Mouse (Mus musculus): ENCODE results near the gene Ctcf.
A peak's percentile ranks its signal among the peaks of the same experiment; 100 is the strongest.

Gene Ctcf

GRCm38 (mm10) chr8:105617451-105618278, 18.7 kb upstream of the Ctcf start:
- DNase-seq (ENCODE audit: low read depth): no peak

GRCm38 (mm10) chr8:105618279-105618634, 18.1 kb upstream of the Ctcf start:
- no peak for DNase-seq (ENCODE audit: low read depth)

- no peak for DNase-seq (ENCODE audit: low read depth)
These were observed 17.3 kb upstream of the Ctcf start for GRCm38 (mm10) chr8:105618892-105619591.

GRCm38 (mm10) chr8:105620211-105620610, 16.2 kb upstream of the Ctcf start:
- no peak for DNase-seq (ENCODE audit: low read depth)

- DNase-seq (ENCODE audit: low read depth): no peak
These were observed 15.2 kb upstream of the Ctcf start for GRCm38 (mm10) chr8:105620946-105621720.

- no peak for DNase-seq (ENCODE audit: low read depth)
These were observed 14.5 kb upstream of the Ctcf start for GRCm38 (mm10) chr8:105621841-105622240.

- DNase-seq (ENCODE audit: low read depth): peak; percentile 97
These were observed 13.9 kb upstream of the Ctcf start for GRCm38 (mm10) chr8:105622421-105622920.

- DNase-seq (ENCODE audit: low read depth): no peak
These were observed 13.2 kb upstream of the Ctcf start for GRCm38 (mm10) chr8:105623118-105623517.

- DNase-seq (ENCODE audit: low read depth): no peak
These were observed 12.6 kb upstream of the Ctcf start for GRCm38 (mm10) chr8:105623679-105624245.

GRCm38 (mm10) chr8:105624401-105624800, 12.0 kb upstream of the Ctcf start:
- no peak for DNase-seq (ENCODE audit: low read depth)

- no peak for DNase-seq (ENCODE audit: low read depth)
These were observed 11.5 kb upstream of the Ctcf start for GRCm38 (mm10) chr8:105624831-105625230.

GRCm38 (mm10) chr8:105626086-105626485, 10.3 kb upstream of the Ctcf start:
- no peak for DNase-seq (ENCODE audit: low read depth)

GRCm38 (mm10) chr8:105629337-105629736, 7.0 kb upstream of the Ctcf start:
- no peak for DNase-seq (ENCODE audit: low read depth)

- DNase-seq (ENCODE audit: low read depth): no peak
These were observed 1.5 kb upstream of the Ctcf start for GRCm38 (mm10) chr8:105634771-105635458.

- no peak for DNase-seq (ENCODE audit: low read depth)
These were observed 887 bp upstream of the Ctcf start for GRCm38 (mm10) chr8:105635481-105635880.

GRCm38 (mm10) chr8:105636963-105637510, 669 bp downstream of the Ctcf start, which contains the start of gene Agrp:
Gene Agrp (minus strand): TSS chr8:105637393.
- DNase-seq (ENCODE audit: low read depth): peak; percentile 56

GRCm38 (mm10) chr8:105637601-105638041, 1.3 kb downstream of the Ctcf start:
- DNase-seq (ENCODE audit: low read depth): peak; percentile 71

GRCm38 (mm10) chr8:105638510-105638909, 2.1 kb downstream of the Ctcf start:
- DNase-seq (ENCODE audit: low read depth): no peak

GRCm38 (mm10) chr8:105639835-105640234, 3.5 kb downstream of the Ctcf start:
- DNase-seq (ENCODE audit: low read depth): no peak

GRCm38 (mm10) chr8:105640511-105640910, 4.1 kb downstream of the Ctcf start:
- DNase-seq (ENCODE audit: low read depth): peak; percentile 80

GRCm38 (mm10) chr8:105645205-105645604, 8.8 kb downstream of the Ctcf start:
- no peak for DNase-seq (ENCODE audit: low read depth)
